Mouse (Mus musculus) kidney, postnatal 4 days (tissue): ENCODE results near the gene Slc13a2.

ENCODE experiments used
- DNase-seq, 2 experiments: peaks; one replicate each; pipeline ENCODE4 v3.0.0; 2021; ENCODE audit warnings: mixed read lengths in 2 of 2

Slc13a2 gene

GRCm38 (mm10) chr11:78348474-78348873 is 73.5 kb downstream of the Slc13a2 start:
- DNase-seq = no peak

- DNase-seq = no peak
Observed at GRCm38 (mm10) chr11:78347908-78348307, 74.1 kb downstream of the Slc13a2 start.
